Mouse (Mus musculus) thymus, postnatal 0 days (tissue): ENCODE measurements around the gene D2hgdh. TPM values are rescaled to one million over a fixed set of nuclear protein-coding genes. Genes with fewer than 3 reads are reported as not detected.

ENCODE experiments used
- DNase-seq: peaks from one replicate; pipeline ENCODE4 v3.0.0-alpha.2; 2015; ENCODE audit warnings: low spot score
- polyA plus RNA-seq: library from polyadenylated mRNA; unstranded; fragments of >200 nt; fragmentation: Nextera tagmentation; extraction: Ambion mirVana; gene quantifications from 2 replicates; pipeline ENCODE4 v1.2.1, GENCODE M21; 2015

D2hgdh gene
- 7.6 and 8.4 TPM in 2 replicates for polyA plus RNA-seq

GRCm38 (mm10) chr1:93824609-93825008 is at the start of gene D2hgdh:
D2hgdh (plus strand) TSS chr1:93824909.
- DNase-seq: no peak

DNA sequence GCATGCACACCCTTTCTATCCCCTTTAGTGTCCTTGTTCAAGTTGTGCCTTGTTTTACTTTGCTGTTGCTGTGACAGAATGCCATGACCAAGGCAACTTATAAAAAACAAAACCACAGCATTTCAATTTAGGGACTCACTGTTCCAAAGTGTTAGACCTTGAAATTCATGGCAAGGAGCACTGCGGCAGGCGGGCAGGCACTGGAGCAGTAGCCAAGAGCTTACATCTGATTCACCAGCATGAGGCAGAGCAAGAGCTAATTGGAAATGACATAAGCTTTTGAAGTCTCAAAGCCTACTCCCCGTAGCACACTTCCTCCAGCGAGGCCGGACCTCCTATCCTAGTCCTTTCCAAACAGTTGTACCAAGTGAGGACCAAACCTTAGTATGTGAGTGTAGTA is 48.0 kb upstream of the D2hgdh start:
- no peak for DNase-seq

DNA sequence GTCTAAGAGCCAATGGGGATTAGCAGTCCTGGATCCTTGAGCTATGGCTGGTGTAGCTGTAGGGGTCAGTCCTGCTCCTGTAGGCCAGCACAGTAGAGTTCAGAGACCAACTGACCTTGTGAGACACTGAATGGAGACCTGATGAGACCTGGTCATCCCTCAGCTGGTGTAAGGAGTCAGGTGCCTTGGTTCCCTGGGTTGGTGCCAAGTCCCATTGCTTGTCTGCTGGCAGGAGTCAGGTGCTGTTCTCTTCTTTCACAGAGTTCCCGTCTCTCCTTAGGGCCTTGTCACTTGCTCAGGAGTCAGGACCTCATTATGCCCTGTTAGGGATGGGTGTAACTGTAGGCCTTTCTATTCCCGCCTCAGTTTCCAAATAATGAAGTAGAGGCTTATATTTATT is 37.8 kb upstream of the D2hgdh start:
- no peak for DNase-seq

GRCm38 (mm10) chr1:93794526-93794925 is 30.2 kb upstream of the D2hgdh start:
- no peak for DNase-seq

- DNase-seq: no peak
Measured at GRCm38 (mm10) chr1:93795886-93796285, 28.8 kb upstream of the D2hgdh start.

DNA sequence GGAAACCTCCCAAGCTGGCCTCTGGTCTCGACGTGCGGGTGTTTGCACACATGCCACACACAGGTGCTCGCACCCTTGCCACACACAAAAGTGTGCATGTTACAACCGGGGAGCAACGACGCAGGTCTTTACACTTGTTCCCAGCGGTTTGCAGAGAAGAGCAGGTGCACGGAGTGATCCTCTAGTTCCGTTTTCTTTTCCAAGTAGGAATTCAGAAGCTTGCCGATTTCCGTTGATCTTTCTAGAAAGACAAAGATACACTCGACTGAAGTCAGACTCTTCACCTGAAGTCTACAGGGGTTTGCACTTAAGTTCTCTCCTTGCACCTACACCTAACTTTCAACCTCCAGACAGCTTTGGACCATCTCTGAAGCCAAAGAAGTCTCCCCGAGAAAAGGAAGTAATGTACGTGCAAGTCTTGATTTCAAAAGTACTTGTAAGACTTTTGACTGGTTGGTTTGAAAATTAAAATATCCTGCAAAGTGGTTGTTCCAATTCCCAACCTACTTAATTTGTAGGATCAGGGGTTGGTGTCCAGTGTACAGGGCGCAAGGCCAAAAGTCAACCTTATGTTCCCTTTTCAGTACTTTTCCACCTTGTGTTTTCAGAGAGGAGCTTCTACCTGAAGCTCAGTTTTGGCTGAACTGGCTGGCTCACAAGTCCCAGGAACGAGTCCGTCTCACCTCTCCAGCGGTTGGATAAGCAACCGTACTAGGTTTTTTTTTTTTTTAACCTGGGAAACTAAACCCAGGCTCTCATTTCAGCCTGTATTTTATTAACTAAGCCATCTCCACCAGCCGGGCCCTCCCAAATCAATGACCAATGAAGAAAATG is 23.8 kb upstream of the D2hgdh start:
- no peak for DNase-seq

- peak; percentile 96 for DNase-seq
Measured at GRCm38 (mm10) chr1:93801741-93802238, 22.9 kb upstream of the D2hgdh start, which contains the start of gene Dtymk. Dtymk (minus strand) TSS chr1:93801934.

GRCm38 (mm10) chr1:93802771-93803170 is 21.9 kb upstream of the D2hgdh start:
- DNase-seq: no peak

- peak; percentile 98 for DNase-seq
Measured at GRCm38 (mm10) chr1:93803556-93804507, 20.9 kb upstream of the D2hgdh start, which contains the start of gene Ing5. Ing5 (plus strand) TSS chr1:93803965.

DNA sequence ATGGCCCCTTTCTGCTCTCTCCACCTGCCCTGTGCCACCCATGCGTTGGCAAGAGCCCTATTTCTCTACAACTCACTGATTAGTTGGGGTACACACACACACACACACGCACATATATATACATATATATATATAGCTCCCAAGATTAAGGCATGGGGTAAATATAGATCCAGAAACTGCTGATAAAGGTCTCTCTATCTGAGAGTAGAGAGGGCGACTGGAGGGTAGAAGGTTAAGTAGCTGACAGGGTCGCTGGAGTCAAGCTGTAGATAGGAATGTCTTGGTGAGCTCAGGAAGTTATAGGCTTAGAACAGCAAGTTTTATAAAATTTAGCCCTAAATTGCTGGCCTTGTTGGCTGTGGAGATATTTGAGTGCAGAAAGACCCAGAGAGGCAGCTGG is 19.9 kb upstream of the D2hgdh start:
- DNase-seq: no peak

DNA sequence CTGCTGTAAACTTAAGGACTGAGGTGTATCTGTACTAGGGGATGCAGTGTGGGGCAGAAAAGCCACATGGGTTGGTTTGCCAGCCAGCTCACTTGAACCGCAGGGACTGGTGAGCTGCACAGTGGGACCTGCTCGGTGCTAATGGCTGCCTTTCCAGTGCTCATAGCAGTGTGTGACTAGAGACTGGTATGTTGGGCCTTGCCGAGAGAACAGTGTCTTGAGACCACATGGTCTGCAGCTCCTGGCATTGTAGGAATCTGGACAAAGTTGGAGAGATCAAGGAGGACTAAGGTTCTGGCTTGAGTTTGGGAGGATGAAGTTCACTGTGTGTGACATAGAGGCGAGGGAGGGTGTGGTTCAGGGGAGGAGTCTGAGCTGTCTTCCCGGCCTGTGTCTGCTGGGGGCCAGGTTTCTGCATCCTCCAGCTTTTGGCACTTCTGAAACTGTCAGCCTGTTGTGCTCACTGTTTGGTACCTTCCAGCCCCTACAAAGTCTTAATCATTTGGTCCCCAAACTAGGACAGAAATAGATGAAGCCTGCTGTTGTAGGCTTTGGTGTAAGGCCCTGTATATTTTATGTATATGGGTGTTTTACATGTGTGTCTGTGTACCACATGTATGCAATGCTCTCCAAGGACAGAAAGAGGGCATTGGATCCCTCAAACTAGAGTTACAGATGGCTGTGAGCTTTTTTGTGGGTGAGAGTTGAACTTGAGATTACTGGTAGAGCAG is 19.3 kb upstream of the D2hgdh start:
- no peak for DNase-seq

DNA sequence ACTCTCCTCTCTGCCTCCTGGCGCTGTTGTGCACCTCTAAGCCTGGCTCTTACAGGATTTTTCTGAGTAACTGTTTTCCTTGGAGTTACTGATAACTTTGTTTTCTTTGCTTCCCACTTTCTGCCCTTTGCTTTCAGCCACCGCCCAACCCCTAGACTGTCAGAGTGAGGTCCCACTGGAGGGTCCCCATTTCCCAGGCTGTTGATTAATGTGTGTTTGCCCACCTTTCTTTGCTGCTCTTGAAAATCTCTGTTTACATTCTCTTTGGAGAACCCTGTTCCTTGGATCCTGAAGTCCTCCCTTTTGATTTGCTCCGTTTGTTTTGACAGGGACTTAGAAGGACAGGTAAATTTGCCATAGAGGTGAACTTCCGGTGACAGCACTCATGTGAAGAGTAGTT is 15.8 kb upstream of the D2hgdh start:
- DNase-seq: no peak

DNA sequence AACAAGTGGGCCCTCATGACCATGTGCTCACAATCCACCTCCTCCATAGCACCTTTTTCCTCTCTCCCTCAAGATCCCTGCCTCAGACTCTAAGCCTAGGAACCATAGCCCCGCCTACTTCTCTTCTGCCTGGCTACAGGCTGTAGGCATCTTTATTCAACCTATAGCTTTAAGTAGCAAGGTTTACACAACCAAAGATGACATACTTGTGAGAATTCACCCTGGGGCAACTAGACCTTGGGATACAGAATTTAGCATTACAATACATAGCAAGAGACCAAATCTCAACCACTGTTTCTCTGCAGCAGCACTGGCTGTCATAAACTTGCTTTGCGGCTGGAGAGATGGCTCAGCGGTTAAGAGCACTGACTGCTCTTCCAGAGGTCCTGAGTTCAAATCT is 14.7 kb upstream of the D2hgdh start:
- no peak for DNase-seq

DNA sequence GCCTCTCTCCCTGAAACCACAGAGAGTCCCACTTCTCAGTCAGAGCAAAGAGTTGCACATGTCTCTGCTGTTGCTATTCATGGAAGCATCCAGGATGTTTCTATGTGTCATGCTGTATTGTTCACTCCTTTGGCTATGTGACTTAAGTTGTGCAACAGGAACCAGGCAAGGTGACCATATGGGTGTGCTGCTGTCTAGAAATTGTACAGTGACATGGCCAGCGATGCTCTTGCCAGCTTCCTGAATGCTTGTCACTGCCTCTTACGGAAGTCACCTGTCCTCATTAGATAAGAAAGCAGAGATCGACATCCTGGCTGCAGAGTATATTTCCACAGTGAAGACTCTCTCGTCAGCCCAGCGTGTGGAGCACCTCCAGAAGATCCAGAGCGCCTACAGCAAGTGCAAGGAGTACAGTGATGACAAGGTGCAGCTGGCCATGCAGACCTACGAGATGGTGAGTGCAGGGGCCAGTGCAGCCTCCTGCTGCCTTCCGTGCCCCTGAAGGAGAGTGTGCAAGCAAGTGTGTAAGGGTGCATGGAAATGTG is 13.1 kb upstream of the D2hgdh start:
- no peak for DNase-seq

GRCm38 (mm10) chr1:93817823-93818532 is 6.7 kb upstream of the D2hgdh start:
- no peak for DNase-seq

DNA sequence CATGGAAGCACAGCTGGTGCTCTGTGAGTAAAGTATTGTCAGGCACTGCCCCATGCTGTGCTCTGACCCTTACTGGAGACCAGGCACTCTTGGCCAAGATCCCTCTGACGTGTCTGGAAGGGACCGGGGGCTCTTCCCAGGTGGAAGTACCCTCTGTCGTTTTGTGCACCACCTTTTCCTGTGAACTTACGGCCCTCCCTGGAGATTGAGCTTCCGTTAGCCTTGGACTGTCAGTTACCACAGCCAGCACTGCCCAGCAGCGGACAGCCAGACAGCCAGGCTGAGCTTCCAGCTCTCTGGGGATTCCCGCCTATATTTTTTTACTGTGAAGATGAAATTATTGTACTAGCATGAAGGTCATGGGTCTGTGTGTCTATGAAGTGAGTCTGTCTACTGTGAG is 6.0 kb upstream of the D2hgdh start:
- DNase-seq: no peak

DNA sequence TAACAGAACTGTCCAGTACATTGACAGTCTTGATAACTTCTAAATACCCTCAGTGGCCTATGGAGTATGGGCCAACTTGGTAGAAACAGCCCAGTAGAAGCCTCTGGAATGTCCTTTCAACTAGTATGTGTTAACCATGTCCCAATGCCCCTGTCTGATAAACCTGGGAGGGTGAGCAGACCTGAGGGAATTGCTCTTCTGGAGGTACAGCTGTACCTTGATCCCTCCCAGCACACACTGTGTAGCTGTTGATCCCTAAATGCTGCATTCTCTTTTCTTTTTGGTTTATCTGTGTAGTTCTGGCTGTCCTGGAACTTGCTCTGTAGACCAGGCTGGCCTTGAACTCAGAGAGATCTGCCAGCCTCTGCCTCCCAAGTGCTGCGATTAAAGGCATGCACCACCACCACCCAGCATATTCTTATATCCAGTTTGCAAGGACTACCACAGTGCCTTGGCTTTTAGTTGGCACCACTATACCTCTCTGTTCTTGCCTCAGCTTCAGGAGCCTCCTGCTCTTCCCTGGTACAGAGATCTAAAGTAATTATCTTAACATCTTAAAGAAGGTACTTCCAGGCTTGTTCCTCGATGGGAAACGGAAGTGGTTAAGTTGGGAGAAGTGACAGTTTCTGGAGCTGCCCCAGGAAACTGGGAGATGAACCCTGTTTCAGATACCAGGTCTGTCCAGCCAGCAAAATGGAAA is 763 bp upstream of the D2hgdh start:
- no peak for DNase-seq

- peak; percentile 97 for DNase-seq
Measured at GRCm38 (mm10) chr1:93825105-93825674, 481 bp downstream of the D2hgdh start.
